Mouse (Mus musculus) embryonic facial prominence, embryonic 12.5 days (tissue): Measurements from ENCODE around the gene Hist1h2bq. TPM values are rescaled to one million over a fixed set of nuclear protein-coding genes. Genes with fewer than 3 reads are reported as not detected.
A peak's percentile ranks its signal among the peaks of the same experiment; 100 is the strongest.
"Not testable (repeated sequence)": the region's sequence is repeated elsewhere in the genome, so short reads cannot be mapped to it uniquely, and the experiment has no call there.

Experiments used
- ATAC-seq: fragments of 200-750 bp; cut with Nextera tagmentation; 2 replicates; pipeline ENCODE4 v1.8.0; 2017; ENCODE audit not compliant: insufficient number of reproducible peaks, insufficient read depth, low FRiP score, low TSS enrichment
- H3K27ac ChIP-seq: fragments of 300-500 bp; sonication (generic); 2 replicates; pipeline ENCODE4 v1.5.1; 2016; ENCODE audit warnings: mild to moderate bottlenecking
- H3K27me3 ChIP-seq: fragments of 300-500 bp; sonication (generic); 2 replicates; pipeline ENCODE4 v1.6.1; 2016; ENCODE audit warnings: mild to moderate bottlenecking, moderate library complexity
- H3K36me3 ChIP-seq: fragments of 300-500 bp; sonication (generic); 2 replicates; pipeline ENCODE4 v1.6.1; 2016; ENCODE audit warnings: mild to moderate bottlenecking
- H3K4me1 ChIP-seq: fragments of 300-500 bp; sonication (generic); 2 replicates; pipeline ENCODE4 v1.6.1; 2016
- H3K4me2 ChIP-seq: fragments of 300-500 bp; sonication (generic); replicated peaks from 2 replicates; pipeline ENCODE4 v1.6.1; 2016; ENCODE audit warnings: mild to moderate bottlenecking, moderate library complexity
- H3K4me3 ChIP-seq: fragments of 300-500 bp; sonication (generic); 2 replicates; pipeline ENCODE4 v1.5.1; 2016; ENCODE audit warnings: mild to moderate bottlenecking
- H3K9ac ChIP-seq: fragments of 300-500 bp; sonication (generic); 2 replicates; pipeline ENCODE4 v1.6.1; 2016; ENCODE audit warnings: mild to moderate bottlenecking, moderate library complexity
- H3K9me3 ChIP-seq: fragments of 300-500 bp; sonication (generic); 2 replicates; pipeline ENCODE4 v1.6.1; 2016; ENCODE audit warnings: mild to moderate bottlenecking, moderate library complexity
- WGBS: fragments of 180-500 bp; shearing (Covaris S2); methylation state at CpG from one replicate; pipeline ENCODE4 v1.1.7; 2016; 5-methylcytosine and 5-hydroxymethylcytosine counted together
- polyA plus RNA-seq: library from polyadenylated mRNA; unstranded; fragments of >200 nt; fragmentation: Nextera tagmentation; extraction: Ambion mirVana; gene quantifications from 2 replicates; pipeline ENCODE4 v1.2.1, GENCODE M21; 2016

Hist1h2bq gene
- polyA plus RNA-seq, 1 experiment from 2014 or later, result 35.6 TPM

DNA sequence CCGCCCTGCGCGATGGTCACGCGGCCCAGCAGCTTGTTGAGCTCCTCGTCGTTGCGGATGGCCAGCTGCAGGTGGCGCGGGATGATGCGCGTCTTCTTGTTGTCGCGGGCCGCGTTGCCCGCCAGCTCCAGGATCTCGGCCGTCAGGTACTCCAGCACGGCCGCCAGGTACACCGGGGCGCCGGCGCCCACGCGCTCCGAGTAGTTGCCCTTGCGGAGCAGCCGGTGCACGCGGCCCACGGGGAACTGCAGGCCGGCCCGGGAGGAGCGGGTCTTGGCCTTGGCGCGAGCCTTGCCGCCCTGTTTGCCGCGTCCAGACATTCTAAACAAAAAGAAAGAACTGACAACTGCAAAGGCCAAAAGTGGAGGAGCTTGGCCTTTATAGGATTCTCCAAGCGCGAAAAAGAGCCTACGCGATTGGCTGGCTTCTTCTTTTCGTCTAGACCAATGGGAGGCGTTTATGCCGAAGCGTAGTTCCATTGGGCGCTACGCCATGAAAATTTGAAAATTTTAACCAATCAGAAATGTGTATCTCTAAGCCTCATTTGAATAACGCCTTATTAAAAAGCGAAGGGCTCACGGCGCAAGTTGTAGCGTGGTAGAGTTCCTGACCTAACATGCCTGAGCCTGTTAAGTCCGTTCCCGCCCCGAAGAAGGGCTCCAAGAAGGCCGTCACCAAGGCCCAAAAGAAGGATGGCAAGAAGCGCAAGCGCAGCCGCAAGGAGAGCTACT lies 22.9 kb downstream of the Hist1h2bq start, which contains the start of the genes Hist1h2an and Hist1h2bp:
Hist1h2an (minus strand) TSS at position 320 of the 731 bp plus-strand sequence.
Hist1h2bp (plus strand) TSS at position 563 of the 731 bp plus-strand sequence.
- H3K9me3 ChIP-seq, H3K27me3 ChIP-seq, H3K36me3 ChIP-seq: not testable (repeated sequence)
- Histone ChIP-seq H3K4me1 (peaks cover 27% of the 10 kb centered on the region), H3K27ac (peak within 1 kb of the TSS; percentile 91), H3K4me2 (peak within 1 kb of the TSS; percentile 55), H3K4me3 (peak within 1 kb of the TSS; percentile 36), H3K9ac (peak within 1 kb of the TSS; percentile 45)
- peak; percentile 92 for ATAC-seq
- under 1% methylated on average over 39 of the region's 63 CpGs for WGBS

DNA sequence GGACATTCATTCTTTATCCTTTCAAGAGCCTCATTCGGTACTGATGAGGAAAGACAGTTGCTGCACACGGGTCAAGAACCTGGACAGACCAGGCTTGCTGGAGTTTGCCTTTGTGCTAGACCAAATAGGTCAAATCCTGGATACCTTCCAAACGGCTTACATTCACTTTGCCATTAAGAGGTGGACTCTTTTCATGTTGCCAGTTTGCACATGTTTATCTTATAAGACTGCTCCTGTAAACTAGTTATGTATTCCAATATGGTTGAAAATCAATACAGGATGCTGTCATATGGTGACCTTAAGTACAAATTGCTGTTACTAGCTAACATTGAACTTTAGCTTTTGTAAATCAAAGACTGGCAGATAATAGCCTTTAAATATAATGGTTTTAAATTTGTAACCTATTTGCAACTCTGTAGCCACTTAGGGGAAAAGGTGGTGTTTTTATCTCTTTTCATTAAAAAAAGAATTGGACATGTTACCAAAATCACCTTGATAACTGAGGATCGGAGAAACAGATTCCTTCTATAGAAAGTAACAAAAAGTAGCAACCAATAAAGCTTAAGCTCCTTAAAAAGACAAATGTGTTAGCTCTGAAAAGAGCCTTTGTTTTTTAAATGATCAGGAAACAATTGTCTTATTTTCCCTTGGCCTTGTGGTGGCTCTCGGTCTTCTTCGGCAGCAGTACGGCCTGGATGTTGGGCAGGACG lies 23.7 kb downstream of the Hist1h2bq start:
- H3K27me3 ChIP-seq, result no peaks in the 10 kb centered on the region
- peak overlapping the region; percentile 45 for H3K9ac ChIP-seq
- 5% methylated on average over 8 of the region's 8 CpGs for WGBS
- peak overlapping the region; percentile 36 for H3K4me3 ChIP-seq
- H3K4me1 ChIP-seq, result peaks cover 27% of the 10 kb centered on the region
- no peaks in the 10 kb centered on the region for H3K36me3 ChIP-seq
- no peak for ATAC-seq
- H3K9me3 ChIP-seq, result no peaks in the 10 kb centered on the region
- H3K4me2 ChIP-seq, result peak overlapping the region; percentile 55
- H3K27ac ChIP-seq, result peak overlapping the region; percentile 91

GRCm38 (mm10) chr13:21784311-21784710 lies 25.7 kb downstream of the Hist1h2bq start:
- Histone ChIP-seq H3K27me3 (no peaks in the 10 kb centered on the region), H3K36me3 (no peaks in the 10 kb centered on the region), H3K9ac (peak overlapping the region; percentile 30; the same call in 1 of the 2 replicates), H3K27ac (peak overlapping the region; percentile 95), H3K4me2 (peak overlapping the region; percentile 49), H3K4me3 (0 out of 2 replicates have a peak overlapping the region, but pooled peaks have one; percentile 45), H3K9me3 (no peaks in the 10 kb centered on the region), H3K4me1 (peaks cover 23% of the 10 kb centered on the region)
- WGBS, result 31% methylated on average over 6 of the region's 6 CpGs
- no peak for ATAC-seq

GRCm38 (mm10) chr13:21783734-21784161 lies 26.2 kb downstream of the Hist1h2bq start:
- Histone ChIP-seq H3K9me3 (no peaks in the 10 kb centered on the region), H3K4me1 (peaks cover 23% of the 10 kb centered on the region), H3K27me3 (no peaks in the 10 kb centered on the region), H3K27ac (peak overlapping the region; percentile 95), H3K9ac (peak overlapping the region; percentile 30; the same call in 1 of the 2 replicates), H3K4me3 (peak overlapping the region; percentile 45), H3K4me2 (peak overlapping the region; percentile 49), H3K36me3 (no peaks in the 10 kb centered on the region)
- 3% methylated on average over 9 of the region's 9 CpGs for WGBS
- no peak for ATAC-seq

DNA sequence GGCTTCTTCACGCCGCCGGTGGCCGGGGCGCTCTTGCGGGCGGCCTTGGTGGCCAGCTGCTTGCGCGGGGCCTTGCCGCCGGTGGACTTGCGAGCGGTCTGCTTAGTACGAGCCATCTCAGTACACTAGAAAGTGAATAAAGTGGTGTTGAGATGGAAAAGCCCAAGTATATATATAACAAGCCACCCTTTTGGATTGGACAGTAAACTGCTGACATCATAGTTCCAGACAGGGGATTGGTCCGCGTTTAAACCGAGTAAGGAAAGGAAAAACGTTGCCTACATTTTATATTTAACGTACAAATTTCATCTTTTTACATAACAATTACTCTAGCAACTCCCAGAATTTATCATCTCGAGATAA lies 26.8 kb downstream of the Hist1h2bq start, which contains the start of gene Hist1h3i:
Hist1h3i (minus strand) TSS at position 116 of the 363 bp plus-strand sequence.
- peak; percentile 79 for ATAC-seq
- Histone ChIP-seq H3K36me3 (no peaks in the 10 kb centered on the region), H3K27ac (peak within 1 kb of the TSS; percentile 95), H3K4me2 (peak within 1 kb of the TSS; percentile 78), H3K27me3 (no peaks in the 10 kb centered on the region), H3K9me3 (no peaks in the 10 kb centered on the region), H3K9ac (peak within 1 kb of the TSS; percentile 54; the same call in 1 of the 2 replicates), H3K4me1 (peaks cover 19% of the 10 kb centered on the region), H3K4me3 (peak within 1 kb of the TSS; percentile 45)
- 0% methylated on average over 15 of the region's 20 CpGs for WGBS

GRCm38 (mm10) chr13:21782361-21783254 lies 27.4 kb downstream of the Hist1h2bq start:
- not testable (repeated sequence) for H3K36me3 ChIP-seq, H3K27me3 ChIP-seq, ATAC-seq, H3K9me3 ChIP-seq
- peak overlapping the region; percentile 78 for H3K4me2 ChIP-seq
- H3K4me3 ChIP-seq, result peak overlapping the region; percentile 45
- WGBS, result under 1% methylated on average over 17 of the region's 35 CpGs
- peak overlapping the region; percentile 54; the same call in 1 of the 2 replicates for H3K9ac ChIP-seq
- H3K27ac ChIP-seq, result peak overlapping the region; percentile 95
- peaks cover 16% of the 10 kb centered on the region for H3K4me1 ChIP-seq

GRCm38 (mm10) chr13:21781639-21782038 lies 28.4 kb downstream of the Hist1h2bq start:
- ATAC-seq, result no peak

DNA sequence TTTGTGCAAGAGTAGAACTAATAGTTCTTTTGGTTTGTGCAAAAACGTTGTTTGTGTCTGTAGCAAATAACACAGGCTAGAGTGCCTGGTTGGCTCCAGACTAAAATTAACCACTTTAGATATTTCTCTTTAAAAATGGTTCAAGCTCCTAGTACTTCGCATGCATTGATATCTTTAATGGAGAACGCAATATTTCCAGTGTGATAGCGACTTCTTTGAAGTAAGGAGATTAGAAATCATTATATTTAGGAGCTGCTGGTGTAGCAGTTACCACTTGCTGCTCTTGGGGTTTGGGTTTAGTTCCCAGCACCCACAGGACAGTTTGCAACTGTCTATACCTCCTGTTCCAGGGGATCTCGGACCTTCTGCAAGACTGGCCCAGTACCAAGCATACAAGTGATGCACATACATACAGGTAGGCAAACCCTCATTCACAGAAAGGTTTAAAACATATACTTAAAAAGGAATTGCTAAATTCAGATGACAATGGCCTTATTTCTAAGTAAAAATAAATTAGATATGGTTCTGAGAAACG lies 28.9 kb downstream of the Hist1h2bq start:
- no peak for ATAC-seq
- Histone ChIP-seq H3K27me3 (no peaks in the 10 kb centered on the region), H3K27ac (peak overlapping the region; percentile 99), H3K4me3 (peak overlapping the region; percentile 66), H3K4me1 (peaks cover 16% of the 10 kb centered on the region), H3K36me3 (no peaks in the 10 kb centered on the region), H3K9ac (no peak overlapping the region), H3K9me3 (no peaks in the 10 kb centered on the region), H3K4me2 (peak overlapping the region; percentile 84)
- 40% methylated on average over 6 of the region's 6 CpGs for WGBS

More at GRCm38 (mm10) chr13:21781639-21782038, 28.4 kb downstream of the Hist1h2bq start:
- no peaks in the 10 kb centered on the region for H3K9me3 ChIP-seq
- H3K4me3 ChIP-seq, result no peak overlapping the region
- H3K4me2 ChIP-seq, result no peak overlapping the region
- H3K27me3 ChIP-seq, result no peaks in the 10 kb centered on the region
- H3K27ac ChIP-seq, result 0 out of 2 replicates have a peak overlapping the region, but pooled peaks have one; percentile 60
- no peaks in the 10 kb centered on the region for H3K36me3 ChIP-seq
- H3K4me1 ChIP-seq, result peaks cover 19% of the 10 kb centered on the region
- WGBS, result 84% methylated on average over 1 of the region's 1 CpGs
- H3K9ac ChIP-seq, result no peak overlapping the region

- WGBS, result under 1% methylated on average over 44 of the region's 44 CpGs
- Histone ChIP-seq H3K36me3 (no peaks in the 10 kb centered on the region), H3K4me1 (peaks cover 10% of the 10 kb centered on the region; the same call in 1 of the 2 replicates), H3K27me3 (no peaks in the 10 kb centered on the region), H3K27ac (peak within 1 kb of the TSS; percentile 99), H3K4me3 (peak within 1 kb of the TSS; percentile 66), H3K4me2 (peak within 1 kb of the TSS; percentile 84), H3K9ac (peak within 1 kb of the TSS; percentile 92), H3K9me3 (no peaks in the 10 kb centered on the region)
- ATAC-seq, result peak; percentile 23; the same call in 1 of the 2 replicates
These were observed 29.9 kb downstream of the Hist1h2bq start, which contains the start of gene Hist1h1b for GRCm38 (mm10) chr13:21779767-21780731. Hist1h1b (minus strand) TSS chr13:21780625.
